Mouse (Mus musculus) fibroblast of lung, adult 2 months (primary cell): ENCODE results near the gene Csrnp1.

Experiments used
- DNase-seq: peaks from one replicate; pipeline ENCODE4 v3.0.0-alpha.2; 2011; ENCODE audit warnings: low read depth

The Csrnp1 gene

DNA sequence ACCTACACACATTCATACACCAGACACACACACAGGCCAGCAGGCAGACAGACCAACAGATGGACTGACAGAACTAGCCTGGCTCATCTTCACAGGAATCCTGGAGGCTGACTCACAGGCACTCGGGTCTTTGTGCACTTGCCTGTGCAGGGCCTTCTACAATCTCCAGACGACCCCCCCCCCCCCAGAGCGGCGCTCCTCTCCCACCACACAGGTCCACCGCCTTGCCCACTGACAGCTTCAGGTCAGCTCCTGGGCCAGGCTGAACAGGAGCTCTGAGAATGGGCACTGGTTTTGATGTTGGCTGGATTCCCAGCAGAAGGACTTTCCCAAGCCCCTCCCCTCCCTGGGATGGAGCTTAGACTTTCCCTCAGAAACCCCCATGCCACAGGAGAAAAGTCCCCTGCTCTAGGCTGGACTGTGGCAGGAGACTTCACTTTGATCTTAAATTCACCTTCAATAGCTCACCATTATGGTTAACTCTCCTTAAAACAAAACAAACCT is 6.8 kb downstream of the Csrnp1 start:
- DNase-seq = peak; percentile 37

DNA sequence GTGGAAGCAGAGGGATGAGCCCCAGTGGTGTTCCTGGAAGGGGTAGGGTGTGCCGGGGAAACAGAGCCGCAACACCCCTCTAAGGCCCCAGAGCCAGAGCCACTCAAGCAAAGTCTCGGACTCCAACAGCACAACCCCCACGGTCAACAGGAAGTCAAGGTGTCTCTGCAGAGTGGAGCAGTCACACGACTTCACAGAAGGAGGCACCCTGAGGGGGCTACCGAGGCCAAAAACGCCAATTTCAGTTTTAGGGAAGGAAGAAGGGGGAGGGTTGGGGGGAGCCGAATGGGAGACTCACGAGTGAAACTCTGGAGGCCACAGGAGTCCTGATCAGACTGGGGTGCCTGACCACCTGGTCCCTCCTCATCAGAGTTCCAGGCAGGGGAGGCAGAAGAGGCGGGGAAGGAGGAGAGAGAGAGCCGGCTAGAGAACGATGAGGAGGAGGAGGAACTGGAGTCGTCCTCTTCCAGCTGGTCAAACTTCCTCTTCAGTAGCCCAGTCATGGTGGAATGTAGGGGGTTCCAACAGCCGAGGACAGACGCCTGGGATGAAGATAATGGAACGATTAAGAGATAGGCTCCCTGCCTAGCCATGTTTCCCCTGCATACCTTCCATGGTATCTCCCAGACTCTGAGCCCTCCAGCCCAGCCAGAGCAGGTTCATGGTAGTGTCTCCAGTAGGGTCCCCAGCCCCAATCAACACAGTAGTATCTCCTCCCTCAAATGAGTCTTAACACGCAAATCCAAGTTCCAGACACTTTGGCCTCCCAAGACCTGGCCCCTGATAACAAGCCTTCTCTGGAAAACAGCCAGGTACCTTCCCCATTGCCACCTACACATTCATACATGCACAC is 7.5 kb downstream of the Csrnp1 start:
- no peak for DNase-seq

DNA sequence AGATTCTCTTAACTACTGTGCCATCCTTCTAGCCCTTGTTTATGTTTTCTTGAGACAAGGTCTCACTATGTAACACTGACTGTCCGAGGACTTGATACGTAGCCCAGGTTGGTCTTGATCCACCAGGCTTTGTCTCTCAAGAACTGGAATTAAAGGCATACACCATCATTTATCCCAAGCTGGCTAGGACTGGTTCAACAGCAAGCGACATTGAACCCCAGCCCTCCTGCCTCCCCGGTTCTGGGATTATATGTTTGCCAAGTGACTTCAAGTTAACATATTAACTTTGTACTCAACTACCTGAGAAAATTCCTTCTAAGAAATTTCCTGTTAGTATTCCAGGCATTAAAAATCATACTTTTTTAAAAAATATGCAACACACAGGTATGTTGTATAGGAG is 9.2 kb downstream of the Csrnp1 start:
- DNase-seq = no peak

DNA sequence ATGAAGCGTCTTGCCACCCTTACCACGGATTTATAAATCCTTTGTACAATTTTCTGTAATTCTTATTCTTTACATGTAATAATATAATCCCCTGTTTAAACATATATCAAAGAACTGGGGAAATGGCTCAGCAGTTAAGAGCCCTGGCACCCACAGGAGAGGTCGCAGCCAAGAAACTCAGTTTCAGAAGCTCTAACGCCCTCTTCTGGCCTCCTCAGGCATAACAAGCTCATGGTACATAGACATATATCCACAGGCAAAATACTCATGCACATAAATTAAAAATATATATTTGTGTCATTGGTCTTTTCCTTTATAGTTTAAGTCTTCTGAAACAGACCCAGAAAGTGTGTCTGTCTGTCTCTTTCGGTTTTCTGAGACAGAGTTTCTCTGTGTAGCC is 9.8 kb downstream of the Csrnp1 start:
- DNase-seq = no peak

GRCm38 (mm10) chr9:119973869-119974520 is 10.5 kb downstream of the Csrnp1 start:
- DNase-seq = no peak

- DNase-seq = no peak
These were observed 11.2 kb downstream of the Csrnp1 start for GRCm38 (mm10) chr9:119973281-119973680.

- no peak for DNase-seq
These were observed 11.9 kb downstream of the Csrnp1 start for GRCm38 (mm10) chr9:119972582-119972981.

DNA sequence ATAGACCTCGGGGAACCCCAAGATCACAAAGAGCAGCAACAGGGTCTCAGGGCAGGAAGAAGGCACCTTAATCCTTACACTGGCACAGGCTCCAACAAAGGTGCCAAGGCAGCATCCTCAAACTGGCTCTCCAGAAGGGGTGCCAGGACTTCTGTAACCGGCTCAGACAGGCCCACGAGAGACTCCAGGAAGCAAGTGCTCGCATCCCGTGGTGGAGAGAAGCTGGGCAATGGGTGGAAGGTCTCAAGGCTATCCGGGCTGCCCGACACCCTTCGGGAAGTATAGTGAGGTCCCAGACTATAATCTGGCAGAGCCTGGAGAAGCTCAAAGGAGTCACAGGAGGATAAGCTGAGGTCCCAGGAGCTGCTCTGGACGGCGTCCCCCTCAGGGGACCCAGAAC is 12.3 kb downstream of the Csrnp1 start:
- no peak for DNase-seq

DNA sequence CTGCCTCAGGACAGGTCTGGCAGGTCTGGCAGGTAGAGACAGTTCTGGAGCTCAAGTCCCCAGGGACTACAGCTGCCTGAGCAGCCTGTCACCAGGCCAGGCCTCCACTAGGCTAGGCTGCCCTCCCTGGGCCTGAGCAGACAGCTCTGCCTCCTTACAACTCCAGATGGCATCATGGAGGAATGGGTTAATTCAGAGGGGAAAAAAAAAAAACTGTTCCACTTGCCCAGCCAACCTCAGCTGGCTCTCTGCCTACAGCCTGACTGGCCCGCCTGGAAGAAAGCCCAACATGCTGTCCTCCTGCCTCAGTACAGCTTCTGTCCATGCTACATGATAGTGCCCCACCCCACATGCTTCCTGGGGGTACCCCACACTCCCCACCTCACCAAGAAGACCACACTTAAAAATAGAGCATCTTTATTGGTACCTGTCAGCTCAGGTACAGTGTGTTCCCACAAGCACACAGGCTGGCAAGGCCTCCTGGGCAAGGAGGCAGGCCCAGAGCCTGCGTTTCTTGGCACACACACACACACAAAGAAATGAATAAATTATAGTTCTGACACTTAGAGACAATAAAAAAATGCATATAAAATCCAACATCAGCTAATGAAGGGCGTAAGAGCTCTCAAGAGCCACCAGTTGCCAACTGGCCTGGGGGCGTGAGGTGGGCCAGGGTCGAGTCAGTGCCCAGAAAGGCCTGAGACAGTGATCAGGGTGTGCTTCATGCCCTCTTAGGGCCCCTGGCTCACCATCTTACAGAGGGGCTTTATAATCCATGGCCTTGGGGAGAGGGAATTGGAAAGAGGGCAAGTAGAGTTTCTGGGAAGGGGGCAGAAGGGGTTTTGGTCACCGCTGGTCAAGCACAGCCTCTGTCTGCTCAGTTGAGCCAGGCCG is 13.4 kb downstream of the Csrnp1 start:
- peak; percentile 52 for DNase-seq

GRCm38 (mm10) chr9:119970221-119970620 is 14.2 kb downstream of the Csrnp1 start:
- DNase-seq = no peak

DNA sequence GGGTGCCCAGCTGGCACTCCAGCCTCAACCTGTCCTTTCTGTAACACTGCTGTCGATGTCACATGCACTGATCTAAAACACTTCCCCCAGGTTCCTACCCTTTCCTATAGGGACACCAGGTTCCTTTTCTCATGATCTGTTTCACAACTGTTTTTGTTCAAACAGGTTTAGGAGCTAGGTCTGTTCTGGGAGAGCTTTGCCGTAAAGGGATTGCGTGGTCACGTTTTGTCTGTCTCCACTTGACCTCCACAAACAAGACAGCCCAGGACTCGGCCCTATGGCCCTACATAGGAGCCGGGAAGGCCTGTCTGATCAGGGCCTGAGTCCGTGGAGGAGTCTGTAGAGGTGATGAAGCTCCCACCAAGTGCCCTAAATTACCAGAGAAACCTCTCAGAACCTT is 14.6 kb downstream of the Csrnp1 start:
- DNase-seq = no peak

GRCm38 (mm10) chr9:119966221-119966910 is 18.1 kb downstream of the Csrnp1 start:
- DNase-seq = no peak

DNA sequence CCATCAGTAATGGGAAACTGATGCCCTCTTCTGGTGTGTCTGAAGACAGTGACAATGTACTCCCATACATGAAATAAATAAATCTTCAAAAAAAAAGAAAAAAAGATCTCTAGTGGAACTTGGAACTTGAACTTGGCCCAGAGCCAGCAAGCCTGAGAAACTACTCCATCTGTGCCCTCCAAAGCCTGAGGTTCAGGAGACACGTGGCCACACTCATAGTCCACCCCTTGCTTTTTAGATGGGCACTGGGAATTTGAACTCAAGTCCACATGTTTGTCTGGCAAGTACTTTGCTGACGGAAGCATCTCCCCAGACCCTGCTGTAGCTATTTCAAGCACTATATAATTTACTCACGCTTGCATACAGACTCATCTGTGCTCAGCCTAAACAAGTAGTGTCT is 19.3 kb downstream of the Csrnp1 start:
- DNase-seq = no peak

DNA sequence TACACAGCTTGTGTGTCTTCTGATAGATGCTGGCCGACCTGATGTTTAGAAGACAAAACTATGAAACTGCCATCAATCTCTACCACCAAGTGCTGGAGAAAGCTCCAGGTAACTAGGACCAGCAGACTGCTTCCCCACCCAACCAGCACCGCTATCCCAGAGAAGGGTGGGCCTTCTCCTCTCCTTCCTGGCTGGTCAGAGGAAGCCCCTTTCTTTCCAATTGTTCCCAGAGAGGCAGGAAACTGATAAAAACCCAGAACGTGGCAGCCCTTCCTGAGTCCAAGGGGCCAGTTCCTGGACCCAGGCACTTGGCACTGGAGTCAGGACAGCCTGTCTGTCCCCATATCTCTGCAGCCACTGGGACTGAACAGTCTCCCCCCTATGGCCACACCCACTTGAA is 20.3 kb downstream of the Csrnp1 start:
- no peak for DNase-seq

DNA sequence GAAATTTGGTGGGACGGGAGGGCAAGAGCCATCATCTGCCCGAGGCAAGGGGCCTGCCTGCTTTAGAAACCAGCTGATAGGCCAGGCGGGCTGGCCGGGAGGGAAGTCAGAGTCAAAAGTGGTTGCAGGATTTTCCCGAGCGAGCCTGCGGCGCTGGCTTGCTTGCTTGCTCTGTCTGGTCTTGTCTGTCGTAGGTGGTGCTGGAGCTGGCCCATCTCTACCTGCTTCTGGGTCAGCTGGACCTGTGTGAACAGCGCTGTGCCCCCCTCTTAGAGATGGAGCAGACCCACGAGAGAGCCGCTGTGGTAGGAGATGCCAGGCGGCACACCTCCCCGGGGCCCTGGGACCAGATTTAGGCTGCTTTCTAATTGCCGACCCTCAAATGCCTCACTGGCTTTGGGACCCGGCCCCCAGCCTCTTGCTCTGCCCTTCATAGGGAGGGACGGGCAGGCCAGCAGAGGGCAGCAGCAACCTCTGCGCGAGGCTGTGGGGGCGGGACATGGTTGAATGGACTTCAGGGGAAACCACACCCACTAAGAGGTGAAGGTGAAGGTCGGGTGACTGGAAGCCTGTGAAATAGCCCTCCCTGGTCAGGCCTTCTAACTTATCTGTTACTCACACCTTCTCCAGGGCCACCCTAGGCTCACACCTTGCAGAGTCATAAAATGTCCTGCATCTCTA is 21.3 kb downstream of the Csrnp1 start:
- no peak for DNase-seq

- DNase-seq = no peak
These were observed 22.2 kb downstream of the Csrnp1 start for GRCm38 (mm10) chr9:119962216-119962615.

GRCm38 (mm10) chr9:119958835-119959234 is 25.6 kb downstream of the Csrnp1 start:
- no peak for DNase-seq

DNA sequence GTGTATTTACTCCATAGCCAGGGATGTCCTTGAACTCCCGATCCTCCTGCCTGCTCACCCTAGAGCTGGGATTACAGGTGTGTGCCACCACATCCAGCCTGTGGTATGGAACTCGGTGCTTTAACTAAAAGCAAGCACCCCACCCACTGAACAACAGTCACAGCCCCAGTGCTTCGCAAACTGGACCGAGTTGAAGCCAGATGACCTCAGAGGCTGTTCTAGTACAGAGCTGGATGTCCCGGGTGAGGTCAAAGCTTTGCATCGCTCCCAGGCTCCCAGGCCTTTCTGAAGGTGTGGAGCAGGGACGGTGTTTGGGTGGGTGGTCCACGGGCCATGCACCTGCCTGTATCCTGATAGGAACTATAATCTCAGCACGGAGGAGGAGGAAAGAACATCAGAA is 33.1 kb downstream of the Csrnp1 start:
- no peak for DNase-seq

- no peak for DNase-seq
These were observed 34.0 kb downstream of the Csrnp1 start for GRCm38 (mm10) chr9:119950434-119950833.

DNA sequence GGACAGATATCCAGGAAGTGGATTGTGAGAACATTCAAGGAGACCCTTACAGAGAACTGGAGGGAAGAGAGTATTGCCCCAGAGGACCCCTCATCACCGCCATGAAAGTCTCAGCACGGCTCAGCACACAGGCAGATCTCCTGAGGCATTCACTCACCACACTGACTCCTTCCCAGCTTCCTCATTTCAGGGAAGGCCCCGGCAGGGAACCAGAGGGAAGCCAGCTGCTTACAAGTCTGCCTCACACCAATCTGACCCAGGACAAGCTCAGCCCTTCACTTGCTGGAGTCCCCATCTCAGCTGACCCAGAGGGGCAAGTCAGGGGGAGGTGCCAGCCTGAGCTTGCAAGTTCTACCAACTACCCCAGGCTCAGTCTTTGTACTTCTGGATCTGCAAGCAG is 35.7 kb downstream of the Csrnp1 start:
- DNase-seq = no peak
